15 mouse cellular contexts compared by ENCODE assay signal in the genomic region with DNA sequence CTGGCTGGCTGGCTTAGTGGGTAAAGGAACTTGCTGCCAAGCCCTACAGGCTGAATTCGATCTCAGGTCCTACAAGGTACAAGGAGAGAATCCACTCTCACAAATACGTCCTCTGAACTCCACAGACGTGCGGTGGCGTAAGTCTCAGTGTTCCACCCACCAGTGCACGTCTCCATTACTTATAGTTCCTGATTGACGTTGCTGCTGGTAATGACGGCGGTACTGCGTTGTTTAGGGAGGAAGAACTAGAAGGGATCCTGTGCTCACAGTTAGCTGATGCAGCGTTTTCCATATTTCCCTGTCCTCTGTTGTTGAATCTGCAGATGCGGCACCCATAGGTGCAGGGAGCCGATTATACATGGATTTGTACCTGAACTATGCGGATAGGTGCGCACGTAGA. TPM values are rescaled to one million over a fixed set of nuclear protein-coding genes. Genes with fewer than 3 reads are reported as not detected.
DNase-seq lines count a peak whose midpoint lies in the region; ATAC-seq and TF ChIP-seq lines count a peak whose summit lies in the region.
"Had no signal": no experiment of that assay in that cellular context is flagged by ENCODE, and none has a peak within 500 bp of the region (broad histone marks: within the 10 kb centered on the region; RNA-seq: fewer than 3 reads in every experiment).

No protein-coding gene starts in this region.

- TF ChIP-seq EP300 in heart, postnatal 0 days (IDR thresholded peaks at IDR 0.05; ENCODE audit: low read depth), result no peak

- H3K36me3 ChIP-seq in heart, postnatal 0 days (replicated peaks; ENCODE audit: control insufficient read depth, insufficient read depth, low read length), result no peaks in the 10 kb centered on the region; the same call in 1 of the 2 replicates
- H3K36me3 ChIP-seq in midbrain, embryonic 11.5 days (ENCODE audit: control insufficient read depth, insufficient read depth, low read length), result no peaks in the 10 kb centered on the region
- peaks cover 20% of the 10 kb centered on the region for H3K36me3 ChIP-seq in midbrain, embryonic 10.5 days
- H3K36me3 ChIP-seq in limb, embryonic 14.5 days (ENCODE audit: control insufficient read depth, insufficient read depth, low read length), result peaks cover 19% of the 10 kb centered on the region
- H3K36me3 ChIP-seq: forebrain, embryonic 15.5 days had no signal

- no peak overlapping the region for H3K9ac ChIP-seq in heart, postnatal 0 days (replicated peaks; ENCODE audit: low read depth, low read length)
- H3K9ac ChIP-seq in midbrain, embryonic 11.5 days (ENCODE audit: low read length), result no peak overlapping the region
- no peak overlapping the region for H3K9ac ChIP-seq in limb, embryonic 14.5 days (ENCODE audit: low read depth, low read length, severe bottlenecking)
- H3K9ac ChIP-seq: forebrain, embryonic 15.5 days; midbrain, embryonic 13.5 days had no signal

- DNase-seq in heart, postnatal 0 days (ENCODE audit: low spot score), result no peak
- DNase-seq in heart, adult 9 months (ENCODE audit: low spot score in 2 of 2), result no peak
- peak; percentile 31 for DNase-seq in midbrain, embryonic 11.5 days (ENCODE audit: low spot score, missing footprints)
- no peak for DNase-seq in midbrain, embryonic 10.5 days (ENCODE audit: low spot score)
- no peak for DNase-seq in limb, embryonic 14.5 days (ENCODE audit: low spot score)
- DNase-seq in left cerebral cortex, postnatal 36 days (ENCODE audit: low spot score in 2 of 2), result no peak
- DNase-seq: cerebellum, adult 18-20 months; kidney, adult 11 months; lung, adult 2 months; thymus, adult 2 months had no signal

- ATAC-seq in heart, postnatal 0 days (ENCODE audit: insufficient read depth, low read depth), result no peak
- ATAC-seq in midbrain, embryonic 11.5 days (ENCODE audit: low FRiP score), result no peak
- ATAC-seq in limb, embryonic 14.5 days (ENCODE audit: low FRiP score, low read depth), result no peak
- ATAC-seq in cerebellum, adult (ENCODE audit: insufficient number of reproducible peaks, low FRiP score, low TSS enrichment), result no peak
- ATAC-seq: forebrain, embryonic 15.5 days; midbrain, embryonic 13.5 days had no signal

- H3K27ac ChIP-seq in heart, postnatal 0 days (ENCODE audit: low read depth), result peak overlapping the region; percentile 89
- H3K27ac ChIP-seq in midbrain, embryonic 11.5 days (ENCODE audit: low read depth, low read length), result no peak overlapping the region
- no peak overlapping the region; the same call in 1 of the 2 replicates for H3K27ac ChIP-seq in midbrain, embryonic 10.5 days (replicated peaks)
- H3K27ac ChIP-seq in limb, embryonic 14.5 days (replicated peaks; ENCODE audit: low read depth, low read length), result 0 out of 2 replicates have a peak overlapping the region, but pooled peaks have one; percentile 2
- H3K27ac ChIP-seq: forebrain, embryonic 15.5 days; midbrain, embryonic 13.5 days had no signal

- TF ChIP-seq POLR2A in limb, embryonic 14.5 days (IDR thresholded peaks at IDR 0.05; ENCODE audit: borderline replicate concordance, extremely low read depth, insufficient read depth, insufficient read length), result no peak

- no peak overlapping the region for H3K4me3 ChIP-seq in heart, postnatal 0 days (ENCODE audit: low read depth, low read length)
- no peak overlapping the region for H3K4me3 ChIP-seq in midbrain, embryonic 11.5 days (ENCODE audit: low read depth, low read length)
- H3K4me3 ChIP-seq in midbrain, embryonic 10.5 days, result no peak overlapping the region
- H3K4me3 ChIP-seq in limb, embryonic 14.5 days (replicated peaks; ENCODE audit: low read length), result no peak overlapping the region
- H3K4me3 ChIP-seq: forebrain, embryonic 15.5 days; midbrain, embryonic 13.5 days had no signal

- no peaks in the 10 kb centered on the region for H3K9me3 ChIP-seq in heart, postnatal 0 days (replicated peaks; ENCODE audit: control insufficient read depth, low read length)
- H3K9me3 ChIP-seq in midbrain, embryonic 11.5 days (ENCODE audit: control insufficient read depth, low read length), result no peaks in the 10 kb centered on the region
- H3K9me3 ChIP-seq in midbrain, embryonic 10.5 days (replicated peaks), result no peaks in the 10 kb centered on the region
- H3K9me3 ChIP-seq in limb, embryonic 14.5 days (ENCODE audit: control insufficient read depth, low read length), result no peaks in the 10 kb centered on the region
- H3K9me3 ChIP-seq: forebrain, embryonic 15.5 days; midbrain, embryonic 13.5 days had no signal

- WGBS in heart, postnatal 0 days, result 90% methylated on average over 16 of the region's 16 CpGs
- WGBS in midbrain, embryonic 11.5 days, result 93% methylated on average over 16 of the region's 16 CpGs
- WGBS in midbrain, embryonic 10.5 days, result 95% methylated on average over 16 of the region's 16 CpGs
- 95% methylated on average over 16 of the region's 16 CpGs for WGBS in limb, embryonic 14.5 days

- H3K27me3 ChIP-seq in heart, postnatal 0 days (ENCODE audit: control insufficient read depth, insufficient read depth, low read length), result no peaks in the 10 kb centered on the region
- H3K27me3 ChIP-seq in midbrain, embryonic 11.5 days (ENCODE audit: control insufficient read depth, insufficient read depth, low read length), result no peaks in the 10 kb centered on the region
- H3K27me3 ChIP-seq in midbrain, embryonic 10.5 days (ENCODE audit: low read depth, poor library complexity, severe bottlenecking), result no peaks in the 10 kb centered on the region
- H3K27me3 ChIP-seq in limb, embryonic 14.5 days (ENCODE audit: control insufficient read depth, insufficient read depth, low read length), result no peaks in the 10 kb centered on the region
- H3K27me3 ChIP-seq: forebrain, embryonic 15.5 days; midbrain, embryonic 13.5 days had no signal

- TF ChIP-seq CTCF in heart, postnatal 0 days (IDR thresholded peaks at IDR 0.05; ENCODE audit: low read depth), result no peak

- no peak overlapping the region for H3K4me2 ChIP-seq in heart, postnatal 0 days (ENCODE audit: low read depth, low read length)
- H3K4me2 ChIP-seq in midbrain, embryonic 11.5 days, result no peak overlapping the region
- H3K4me2 ChIP-seq in limb, embryonic 14.5 days (replicated peaks; ENCODE audit: low read depth, low read length, severe bottlenecking), result no peak overlapping the region
- H3K4me2 ChIP-seq: forebrain, embryonic 15.5 days; midbrain, embryonic 13.5 days had no signal

- intact Hi-C loops in left cerebral cortex, postnatal 36 days (cut with DNase I), result no loop called here

- peaks cover 30% of the 10 kb centered on the region for H3K4me1 ChIP-seq in heart, postnatal 0 days (ENCODE audit: control insufficient read depth, insufficient read depth)
- H3K4me1 ChIP-seq in midbrain, embryonic 11.5 days (ENCODE audit: control insufficient read depth, insufficient read depth, low read length), result peaks cover 12% of the 10 kb centered on the region
- peaks cover 33% of the 10 kb centered on the region for H3K4me1 ChIP-seq in midbrain, embryonic 10.5 days
- peaks cover 41% of the 10 kb centered on the region for H3K4me1 ChIP-seq in limb, embryonic 14.5 days (ENCODE audit: control insufficient read depth, insufficient read depth, low read length)

RNA-seq across cellular contexts. Expression of a gene that starts 7.2 kb away (rescaled TPM):
- 66.6 and 68.8 TPM in 2 replicates for total RNA-seq in heart, postnatal 0 days (2014; rRNA removed; ENCODE audit: low replicate concordance)
- 19.3 and 19.9 TPM in 2 replicates for polyA plus RNA-seq in heart, postnatal 0 days (2015; fragmentation: Nextera tagmentation; extraction: Ambion mirVana)
- 7.3 and 7.7 TPM in 2 replicates for polyA plus RNA-seq in midbrain, embryonic 11.5 days (2014; fragmentation: Nextera tagmentation; extraction: Ambion mirVana)
- 27.9 and 28.9 TPM in 2 replicates for polyA plus RNA-seq in midbrain, embryonic 10.5 days (2016; fragmentation: Nextera tagmentation; extraction: Ambion mirVana)
- 119 and 145 TPM in 2 replicates for polyA plus RNA-seq in limb, embryonic 14.5 days (2012; rRNA removed)
- polyA plus RNA-seq in limb, embryonic 14.5 days (2014; fragmentation: Nextera tagmentation; extraction: Ambion mirVana), result 25.0 and 26.3 TPM in 2 replicates
- 10 to 100 TPM; 15.1 to 24.7 TPM for total RNA-seq in left cerebral cortex, postnatal 36 days (2021)

RNA-seq across cellular contexts. Expression of a gene that starts 29.2 kb away (rescaled TPM):
- 13.8 and 29.0 TPM in 2 replicates for total RNA-seq in heart, postnatal 0 days (2014; rRNA removed; ENCODE audit: low replicate concordance)
- polyA plus RNA-seq in heart, postnatal 0 days (2015; fragmentation: Nextera tagmentation; extraction: Ambion mirVana), result 14.5 and 15.4 TPM in 2 replicates
- 16.2 and 18.9 TPM in 2 replicates for polyA plus RNA-seq in midbrain, embryonic 11.5 days (2014; fragmentation: Nextera tagmentation; extraction: Ambion mirVana)
- 15.2 and 17.0 TPM in 2 replicates for polyA plus RNA-seq in midbrain, embryonic 10.5 days (2016; fragmentation: Nextera tagmentation; extraction: Ambion mirVana)
- polyA plus RNA-seq in limb, embryonic 14.5 days (2012; rRNA removed), result 69.2 and 82.4 TPM in 2 replicates
- 20.4 and 24.1 TPM in 2 replicates for polyA plus RNA-seq in limb, embryonic 14.5 days (2014; fragmentation: Nextera tagmentation; extraction: Ambion mirVana)
- 10 to 100 TPM; 19.7 to 51.7 TPM for total RNA-seq in left cerebral cortex, postnatal 36 days (2021)

RNA-seq across cellular contexts. Expression of a gene that starts 45.5 kb away (rescaled TPM):
- total RNA-seq in heart, postnatal 0 days (2014; rRNA removed; ENCODE audit: low replicate concordance), result 2,397 and 2,522 TPM in 2 replicates
- polyA plus RNA-seq in heart, postnatal 0 days (2015; fragmentation: Nextera tagmentation; extraction: Ambion mirVana), result 877 and 933 TPM in 2 replicates
- 1,161 and 1,182 TPM in 2 replicates for polyA plus RNA-seq in midbrain, embryonic 11.5 days (2014; fragmentation: Nextera tagmentation; extraction: Ambion mirVana)
- 1,126 and 1,338 TPM in 2 replicates for polyA plus RNA-seq in midbrain, embryonic 10.5 days (2016; fragmentation: Nextera tagmentation; extraction: Ambion mirVana)
- polyA plus RNA-seq in limb, embryonic 14.5 days (2012; rRNA removed), result 3,411 and 4,152 TPM in 2 replicates
- 2,030 and 2,068 TPM in 2 replicates for polyA plus RNA-seq in limb, embryonic 14.5 days (2014; fragmentation: Nextera tagmentation; extraction: Ambion mirVana)
- total RNA-seq in left cerebral cortex, postnatal 36 days (2021), result 100 to 1,000 TPM; 173 to 213 TPM

RNA-seq across cellular contexts. Expression of a gene that starts 47.7 kb away (rescaled TPM):
- total RNA-seq in heart, postnatal 0 days (2014; rRNA removed; ENCODE audit: low replicate concordance), result not detected in 2 replicates
- polyA plus RNA-seq in heart, postnatal 0 days (2015; fragmentation: Nextera tagmentation; extraction: Ambion mirVana), result not detected in 2 replicates
- polyA plus RNA-seq in midbrain, embryonic 11.5 days (2014; fragmentation: Nextera tagmentation; extraction: Ambion mirVana), result not detected in 2 replicates
- polyA plus RNA-seq in midbrain, embryonic 10.5 days (2016; fragmentation: Nextera tagmentation; extraction: Ambion mirVana), result 0.41 and 0.62 TPM in 2 replicates
- not detected in 2 replicates for polyA plus RNA-seq in limb, embryonic 14.5 days (2012; rRNA removed)
- not detected in 2 replicates for polyA plus RNA-seq in limb, embryonic 14.5 days (2014; fragmentation: Nextera tagmentation; extraction: Ambion mirVana)
- total RNA-seq in left cerebral cortex, postnatal 36 days (2021), result not detected
- total RNA-seq: gastrocnemius, adult 8-10 months had no signal
- polyA plus RNA-seq: cortical plate, adult 2 months; forebrain, embryonic 15.5 days; midbrain, embryonic 13.5 days had no signal

RNA-seq across cellular contexts. Expression of a gene that starts 51.3 kb away (rescaled TPM):
- 38.3 and 42.8 TPM in 2 replicates for total RNA-seq in heart, postnatal 0 days (2014; rRNA removed; ENCODE audit: low replicate concordance)
- 12.9 and 13.6 TPM in 2 replicates for polyA plus RNA-seq in heart, postnatal 0 days (2015; fragmentation: Nextera tagmentation; extraction: Ambion mirVana)
- polyA plus RNA-seq in midbrain, embryonic 11.5 days (2014; fragmentation: Nextera tagmentation; extraction: Ambion mirVana), result 27.6 and 32.2 TPM in 2 replicates
- 52.5 and 61.2 TPM in 2 replicates for polyA plus RNA-seq in midbrain, embryonic 10.5 days (2016; fragmentation: Nextera tagmentation; extraction: Ambion mirVana)
- polyA plus RNA-seq in limb, embryonic 14.5 days (2012; rRNA removed), result 47.0 and 59.2 TPM in 2 replicates
- 42.8 and 49.7 TPM in 2 replicates for polyA plus RNA-seq in limb, embryonic 14.5 days (2014; fragmentation: Nextera tagmentation; extraction: Ambion mirVana)
- 10 to 100 TPM; 61.2 to 69.0 TPM for total RNA-seq in left cerebral cortex, postnatal 36 days (2021)

Comparison
In these comparisons a context has a peak if more than half of its experiments do, and no peak if none do; other contexts are left out.
1. H3K27ac ChIP-seq: peak in heart, postnatal 0 days (single experiment) and limb, embryonic 14.5 days (single experiment); none in midbrain, embryonic 11.5 days (single experiment) and midbrain, embryonic 10.5 days (single experiment).